Mouse (Mus musculus) kidney, embryonic 16.5 days (tissue): ENCODE measurements at regions not wholly inside any gene's neighbourhood (a gene's known extent, or its start where the extent isn't known, plus 50 kb on each side); places are given as distances from the start of the nearest gene placed in this dataset.

Experiments
- ATAC-seq: fragments of 200-750 bp; cut with Nextera tagmentation; 2 replicates; pipeline ENCODE4 v1.8.0; 2017; ENCODE audit warnings: moderate TSS enrichment; ENCODE audit not compliant: low FRiP score, low TSS enrichment
- H3K27ac ChIP-seq: fragments of 300-500 bp; sonication (generic); 2 replicates; pipeline ENCODE4 v1.5.1; 2014; ENCODE audit warnings: low read length
- H3K27me3 ChIP-seq: fragments of 300-500 bp; sonication (generic); 2 replicates; pipeline ENCODE4 v1.6.1; 2014; ENCODE audit warnings: low read length, control low read depth, mixed read lengths; ENCODE audit not compliant: insufficient read depth
- H3K36me3 ChIP-seq: fragments of 300-500 bp; sonication (generic); 2 replicates; pipeline ENCODE4 v1.6.1; 2014; ENCODE audit warnings: low read length, control low read depth, mixed read lengths; ENCODE audit not compliant: insufficient read depth
- H3K4me1 ChIP-seq: fragments of 300-500 bp; sonication (generic); 2 replicates; pipeline ENCODE4 v1.6.1; 2014; ENCODE audit warnings: low read length, control low read depth, mixed read lengths; ENCODE audit not compliant: insufficient read depth
- H3K4me2 ChIP-seq: fragments of 300-500 bp; sonication (generic); replicated peaks from 2 replicates; pipeline ENCODE4 v1.6.1; 2014; ENCODE audit warnings: low read depth, low read length
- H3K4me3 ChIP-seq: fragments of 300-500 bp; sonication (generic); 2 replicates; pipeline ENCODE4 v1.5.1; 2014; ENCODE audit warnings: mild to moderate bottlenecking, low read length
- H3K9ac ChIP-seq: fragments of 300-500 bp; sonication (generic); replicated peaks from 2 replicates; pipeline ENCODE4 v1.6.1; 2014; ENCODE audit warnings: low read length
- H3K9me3 ChIP-seq: fragments of 300-500 bp; sonication (generic); 2 replicates; pipeline ENCODE4 v1.6.1; 2016; ENCODE audit warnings: low read length, control low read depth
- WGBS: fragments of 180-500 bp; shearing (Covaris S2); extraction: QIAGEN DNeasy Blood & Tissue Kit; methylation state at CpG from one replicate; pipeline ENCODE4 v1.1.7; 2014; 5-methylcytosine and 5-hydroxymethylcytosine counted together

DNA sequence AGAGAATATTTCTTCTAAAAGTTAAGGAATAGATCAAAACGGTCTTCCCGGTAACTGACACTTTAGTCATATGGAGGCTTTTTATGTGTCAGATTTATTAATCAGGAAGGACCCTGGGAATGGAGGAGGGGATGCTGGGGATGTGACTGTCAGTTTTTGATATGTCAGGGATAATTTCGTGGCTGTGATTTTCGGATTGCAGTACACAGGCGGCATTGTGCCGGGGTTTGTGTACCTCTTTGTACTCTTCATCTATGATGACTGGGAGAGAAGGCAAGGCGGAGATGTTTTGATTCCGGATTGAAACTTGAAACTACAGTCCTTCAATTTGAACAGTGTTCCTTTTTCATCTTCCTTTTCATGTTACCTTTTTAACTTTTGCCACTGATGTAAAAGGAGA, 344.2 kb downstream of the Mdfic start:
- H3K4me1 ChIP-seq, result no peaks in the 10 kb centered on the region
- H3K9me3 ChIP-seq, result no peaks in the 10 kb centered on the region
- ATAC-seq, result no peak
- H3K4me3 ChIP-seq, result no peak overlapping the region
- no peaks in the 10 kb centered on the region for H3K36me3 ChIP-seq
- no peaks in the 10 kb centered on the region for H3K27me3 ChIP-seq
- H3K27ac ChIP-seq, result no peak overlapping the region
- H3K9ac ChIP-seq, result no peak overlapping the region
- H3K4me2 ChIP-seq, result no peak overlapping the region
- 85% methylated on average over 8 of the region's 8 CpGs for WGBS

DNA sequence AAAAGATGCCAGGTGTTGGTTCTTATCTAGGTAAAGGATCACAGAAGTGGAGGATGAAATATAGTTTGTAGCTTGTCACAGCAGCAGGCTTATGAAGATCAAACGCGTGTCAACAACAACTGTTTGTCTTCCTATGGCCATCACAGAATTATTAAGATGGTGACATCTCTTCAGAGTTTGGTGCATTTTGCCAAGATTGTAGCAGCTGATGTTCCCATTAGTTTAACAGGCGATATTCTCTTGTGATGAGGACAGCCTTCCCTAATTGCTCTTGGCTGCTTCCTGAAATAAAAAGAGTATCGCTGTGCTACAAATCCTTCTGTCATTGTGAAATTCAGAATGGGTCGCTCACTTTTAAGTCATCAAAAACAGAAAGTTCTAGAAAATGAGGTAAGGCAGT, 344.7 kb downstream of the Mdfic start:
- WGBS, result 81% methylated on average over 5 of the region's 5 CpGs
- Histone ChIP-seq H3K9me3 (no peaks in the 10 kb centered on the region), H3K4me1 (no peaks in the 10 kb centered on the region), H3K4me3 (no peak overlapping the region), H3K9ac (no peak overlapping the region), H3K27ac (no peak overlapping the region), H3K4me2 (no peak overlapping the region), H3K36me3 (no peaks in the 10 kb centered on the region), H3K27me3 (no peaks in the 10 kb centered on the region)
- no peak for ATAC-seq

DNA sequence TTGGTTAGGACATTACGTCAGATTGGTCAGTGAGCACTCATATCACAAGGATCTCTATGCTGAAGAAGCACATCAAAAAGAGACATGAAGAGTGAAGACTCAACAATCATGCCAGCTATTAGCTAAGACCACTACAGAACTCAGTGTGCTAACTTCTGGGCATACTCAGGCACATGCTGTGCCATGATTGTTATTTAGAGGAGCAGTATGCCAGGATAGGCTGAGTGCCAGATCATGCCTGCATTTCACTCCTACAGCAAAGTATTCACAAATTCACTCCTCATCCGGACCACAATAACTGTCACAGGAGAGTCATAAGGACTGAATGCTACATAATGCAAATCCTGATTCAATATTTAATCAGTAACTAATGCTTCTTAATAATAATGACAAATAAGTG, 355.8 kb downstream of the Mdfic start:
- no peak overlapping the region for H3K27ac ChIP-seq
- H3K4me3 ChIP-seq, result no peak overlapping the region
- no peaks in the 10 kb centered on the region for H3K27me3 ChIP-seq
- H3K36me3 ChIP-seq, result no peaks in the 10 kb centered on the region
- H3K9ac ChIP-seq, result no peak overlapping the region
- no peaks in the 10 kb centered on the region for H3K9me3 ChIP-seq
- ATAC-seq, result no peak
- H3K4me2 ChIP-seq, result no peak overlapping the region
- WGBS, result 90% methylated on average over 2 of the region's 2 CpGs
- no peaks in the 10 kb centered on the region for H3K4me1 ChIP-seq

DNA sequence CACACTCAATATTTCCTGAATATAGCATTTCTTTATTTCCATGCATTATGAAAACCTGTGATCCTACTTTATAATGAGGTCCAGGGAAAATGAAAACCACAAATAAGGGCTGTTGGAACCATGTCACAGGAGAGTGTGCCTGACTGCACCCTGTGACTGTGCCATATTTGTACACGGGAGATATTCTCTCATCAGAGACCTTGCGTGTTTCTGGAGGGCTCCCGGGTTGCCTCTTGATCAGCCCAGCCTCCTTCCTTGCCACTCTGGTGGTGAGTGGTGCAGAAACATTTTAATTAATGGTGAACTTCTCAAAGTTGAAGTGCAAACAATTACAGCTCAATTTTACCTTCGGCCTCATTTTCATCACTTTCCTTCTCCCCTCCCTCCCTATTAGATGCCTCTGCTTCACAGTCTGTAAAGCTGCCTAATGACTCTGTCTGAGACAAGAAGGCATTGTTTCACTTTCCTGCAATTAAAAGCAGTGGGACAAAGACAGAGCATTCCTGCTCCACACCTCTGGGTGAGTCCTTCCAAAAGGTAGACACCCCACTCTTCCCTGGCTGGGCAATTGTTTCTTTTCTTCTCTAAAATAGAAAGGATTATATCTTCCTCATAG, 356.8 kb downstream of the Mdfic start:
- WGBS, result 56% methylated on average over 4 of the region's 4 CpGs
- H3K4me1 ChIP-seq, result no peaks in the 10 kb centered on the region
- H3K27me3 ChIP-seq, result no peaks in the 10 kb centered on the region
- H3K4me2 ChIP-seq, result no peak overlapping the region
- no peak overlapping the region for H3K9ac ChIP-seq
- 0 out of 2 replicates have a peak, but pooled peaks have one; percentile 46 for ATAC-seq
- H3K36me3 ChIP-seq, result no peaks in the 10 kb centered on the region
- no peak overlapping the region for H3K4me3 ChIP-seq
- no peaks in the 10 kb centered on the region for H3K9me3 ChIP-seq
- H3K27ac ChIP-seq, result no peak overlapping the region

DNA sequence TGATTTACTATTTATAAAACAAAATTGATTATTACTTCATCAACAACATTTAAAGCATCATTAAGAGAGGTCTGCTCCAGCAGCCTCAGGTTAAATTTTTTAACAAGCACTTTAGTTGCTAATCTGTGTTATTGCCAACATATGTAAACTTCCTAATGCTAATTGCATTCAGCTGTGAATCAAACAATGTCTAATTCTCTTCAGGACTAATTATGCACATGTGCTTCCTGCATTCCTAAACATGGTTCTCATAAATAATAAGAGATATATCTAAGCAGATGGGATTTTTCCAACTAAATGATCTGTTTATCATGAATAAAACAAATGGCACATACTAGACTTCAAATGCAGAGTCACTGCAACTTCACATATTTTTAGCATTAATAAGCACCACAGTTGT, 357.5 kb downstream of the Mdfic start:
- Histone ChIP-seq H3K4me3 (no peak overlapping the region), H3K9ac (no peak overlapping the region), H3K4me1 (no peaks in the 10 kb centered on the region), H3K9me3 (no peaks in the 10 kb centered on the region), H3K36me3 (no peaks in the 10 kb centered on the region), H3K27ac (no peak overlapping the region), H3K27me3 (no peaks in the 10 kb centered on the region), H3K4me2 (no peak overlapping the region)
- ATAC-seq, result no peak

DNA sequence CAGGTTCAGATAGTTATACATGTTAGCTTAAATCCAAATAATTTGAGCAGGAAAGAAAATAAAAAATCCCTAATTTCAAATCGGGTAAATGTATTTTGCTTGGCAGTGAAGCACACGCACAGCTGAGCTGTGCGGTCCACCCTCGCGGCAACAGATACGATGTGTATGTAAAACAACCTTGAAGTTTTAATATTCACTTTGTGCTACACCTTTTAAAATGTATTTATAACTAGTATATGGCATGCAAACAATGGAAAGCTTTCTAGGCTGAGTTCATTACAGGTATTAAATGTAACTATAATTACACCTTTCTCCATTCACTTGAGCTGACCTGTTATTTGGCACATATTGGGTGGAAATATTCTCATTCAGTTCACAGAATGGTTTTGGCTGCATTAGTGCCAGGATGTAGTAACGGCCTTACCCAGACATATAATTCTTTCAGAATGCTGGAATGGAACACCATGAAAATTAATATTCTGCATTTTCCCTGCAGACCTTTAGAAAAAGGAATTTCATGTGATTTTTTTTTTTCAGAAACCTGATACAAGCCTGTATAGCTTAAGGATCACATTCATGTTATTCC, 366.6 kb downstream of the Mdfic start:
- H3K27me3 ChIP-seq, result no peaks in the 10 kb centered on the region

DNA sequence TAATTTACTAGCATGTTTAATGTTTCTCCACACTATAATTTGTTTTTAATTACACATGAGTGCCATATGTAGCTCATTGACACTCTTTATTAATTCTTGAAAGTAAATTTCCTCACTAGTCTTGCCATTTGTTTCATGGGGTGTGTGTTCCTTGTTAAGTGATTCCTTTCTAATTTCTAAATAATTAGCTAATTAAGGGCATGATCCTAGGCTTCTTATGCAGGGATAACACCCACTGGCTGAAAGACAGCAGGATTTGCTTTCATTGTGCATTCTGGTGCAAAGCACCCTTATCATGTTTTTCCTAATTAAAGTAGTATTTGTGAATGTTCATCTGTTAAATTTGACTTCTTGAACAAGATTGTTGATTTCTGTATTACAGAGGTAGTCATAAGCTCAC, 378.3 kb downstream of the Mdfic start:
- no peak for ATAC-seq
- no peaks in the 10 kb centered on the region for H3K36me3 ChIP-seq

More for the DNA sequence above, 366.6 kb downstream of the Mdfic start:
- no peak overlapping the region for H3K4me2 ChIP-seq
- H3K27ac ChIP-seq, result no peak overlapping the region
- H3K4me3 ChIP-seq, result no peak overlapping the region
- no peak overlapping the region for H3K9ac ChIP-seq
- no peaks in the 10 kb centered on the region for H3K9me3 ChIP-seq
- H3K36me3 ChIP-seq, result no peaks in the 10 kb centered on the region
- no peak for ATAC-seq
- H3K4me1 ChIP-seq, result no peaks in the 10 kb centered on the region
- WGBS, result 81% methylated on average over 7 of the region's 7 CpGs

DNA sequence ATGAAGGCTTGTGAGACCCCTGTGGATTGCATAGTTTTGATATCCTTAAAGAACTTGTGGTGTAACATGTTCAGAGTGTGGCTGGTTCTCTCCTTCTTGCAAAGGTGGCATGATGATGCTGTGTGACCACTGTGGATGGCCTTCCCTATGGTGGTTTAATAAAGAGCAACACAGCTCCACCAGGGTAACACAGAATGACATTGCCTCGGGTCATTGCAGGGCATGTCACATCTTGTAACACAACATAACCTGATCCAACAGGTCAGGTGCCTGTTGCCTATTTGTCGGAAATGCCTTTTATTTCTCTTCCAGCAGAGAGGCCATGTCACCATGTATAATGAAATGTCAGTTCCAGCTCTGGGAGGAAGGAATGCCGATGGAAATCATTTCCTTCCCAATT, 420.5 kb downstream of the Mdfic start:
- H3K4me1 ChIP-seq, result no peaks in the 10 kb centered on the region
- H3K9ac ChIP-seq, result no peak overlapping the region
- H3K27me3 ChIP-seq, result no peaks in the 10 kb centered on the region
- H3K4me3 ChIP-seq, result no peak overlapping the region
- no peak overlapping the region for H3K27ac ChIP-seq
- no peaks in the 10 kb centered on the region for H3K36me3 ChIP-seq
- no peaks in the 10 kb centered on the region for H3K9me3 ChIP-seq
- ATAC-seq, result no peak
- WGBS, result 58% methylated on average over 3 of the region's 3 CpGs
- H3K4me2 ChIP-seq, result no peak overlapping the region

More for the DNA sequence above, 378.3 kb downstream of the Mdfic start:
- Histone ChIP-seq H3K27me3 (no peaks in the 10 kb centered on the region), H3K27ac (no peak overlapping the region), H3K4me2 (no peak overlapping the region), H3K4me3 (no peak overlapping the region), H3K9me3 (no peaks in the 10 kb centered on the region), H3K9ac (no peak overlapping the region), H3K4me1 (no peaks in the 10 kb centered on the region)

DNA sequence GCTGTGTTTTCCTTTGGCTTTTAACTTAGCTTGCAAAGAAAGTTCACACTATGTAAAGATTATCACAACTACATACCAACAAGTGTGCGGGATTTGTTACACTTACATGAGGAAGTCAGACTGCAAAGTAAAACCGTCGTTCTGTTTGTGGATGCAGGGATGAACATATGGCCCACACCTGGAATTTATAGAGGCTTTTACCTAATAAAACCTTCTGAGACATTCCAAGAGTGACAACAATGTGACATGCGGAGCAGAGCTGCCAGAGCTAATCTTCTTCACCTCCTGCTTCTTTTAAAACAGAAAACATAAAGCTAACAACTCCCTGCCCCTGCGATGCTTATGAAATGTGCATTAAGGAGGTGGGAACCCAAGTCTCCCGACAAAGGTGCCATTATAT, 424.1 kb downstream of the Mdfic start:
- Histone ChIP-seq H3K36me3 (no peaks in the 10 kb centered on the region), H3K9ac (no peak overlapping the region), H3K4me2 (no peak overlapping the region), H3K9me3 (no peaks in the 10 kb centered on the region), H3K27me3 (no peaks in the 10 kb centered on the region), H3K4me3 (no peak overlapping the region), H3K4me1 (no peaks in the 10 kb centered on the region), H3K27ac (no peak overlapping the region)
- 26% methylated on average over 6 of the region's 6 CpGs for WGBS
- ATAC-seq, result no peak

DNA sequence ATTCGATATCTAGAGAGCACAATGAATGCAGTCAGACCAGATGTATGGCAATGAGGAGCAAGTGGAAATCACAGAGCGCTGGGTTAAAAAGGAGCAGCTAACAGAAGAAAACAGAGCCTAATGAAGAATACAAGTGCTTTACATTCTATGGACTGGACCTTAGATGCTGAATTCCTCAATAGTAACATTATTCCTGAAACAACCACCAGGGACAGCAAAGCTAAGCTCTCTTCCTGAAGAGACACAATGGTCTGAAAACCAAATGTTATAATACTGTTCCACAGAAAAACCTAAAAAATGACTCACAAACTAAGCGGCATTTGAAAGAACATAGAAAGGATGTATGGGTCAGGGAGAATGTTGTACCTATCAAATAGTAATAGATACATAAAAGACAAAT, 430.1 kb downstream of the Mdfic start:
- no peak overlapping the region for H3K4me2 ChIP-seq
- no peaks in the 10 kb centered on the region for H3K27me3 ChIP-seq
- no peak overlapping the region for H3K9ac ChIP-seq
- H3K4me1 ChIP-seq, result no peaks in the 10 kb centered on the region
- H3K27ac ChIP-seq, result no peak overlapping the region
- H3K4me3 ChIP-seq, result no peak overlapping the region
- no peaks in the 10 kb centered on the region for H3K9me3 ChIP-seq
- no peaks in the 10 kb centered on the region for H3K36me3 ChIP-seq
- no peak for ATAC-seq
- 83% methylated on average over 3 of the region's 3 CpGs for WGBS
